Mouse (Mus musculus) thymus, adult 2 months (tissue): ENCODE measurements around the gene Rrad.

Experiments
- CTCF ChIP-seq: fragments of 200-500 bp; IDR thresholded peaks from 2 replicates; pipeline ENCODE4 v1.5.1; 2012; ENCODE audit warnings: mild to moderate bottlenecking, control low read depth, low read length, moderate library complexity, borderline replicate concordance; ENCODE audit not compliant: control insufficient read depth, poor library complexity, insufficient read depth; ENCODE audit errors: extremely low read depth
- POLR2A ChIP-seq: fragments of 200-500 bp; IDR thresholded peaks from 2 replicates; pipeline ENCODE4 v1.6.1; 2012; ENCODE audit warnings: mild to moderate bottlenecking, low read length, control low read depth, moderate library complexity; ENCODE audit not compliant: control insufficient read depth, poor library complexity, insufficient read depth; ENCODE audit errors: extremely low read depth

DNA sequence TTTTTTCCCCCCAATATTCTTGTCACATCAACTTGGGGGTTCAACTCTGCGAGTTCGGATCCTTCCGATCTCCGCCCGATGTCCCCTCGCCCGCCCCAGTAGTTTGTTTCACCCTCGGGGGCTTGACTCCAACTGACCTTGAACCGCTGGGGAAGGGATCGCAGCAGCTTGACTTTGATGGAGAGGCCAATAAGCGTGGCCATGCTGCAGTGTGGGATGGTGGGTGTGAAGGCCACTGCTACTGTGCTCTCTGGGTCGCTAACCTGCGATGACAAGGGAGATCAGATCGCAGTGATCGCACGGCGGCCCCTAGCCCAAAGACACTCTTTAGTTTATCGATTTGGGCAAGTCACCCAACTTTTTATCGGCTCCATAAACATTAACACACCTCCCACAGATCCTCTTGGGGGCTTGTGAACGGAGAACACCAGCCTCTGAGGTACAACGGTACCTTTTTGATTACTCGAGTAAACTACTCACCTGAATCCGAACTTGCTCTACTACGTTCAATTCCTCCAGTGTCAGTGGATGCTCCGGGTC, 9.8 kb upstream of the Rrad start:
- TF ChIP-seq POLR2A (no peak), CTCF (no peak)
